Comparison of ENCODE assay signal across 13 mouse cellular contexts in genomic region chr10:81184765-81185164, GRCm38 (mm10). TPM values are rescaled to one million over a fixed set of nuclear protein-coding genes. Genes with fewer than 3 reads are reported as not detected.
DNase-seq lines count a peak whose midpoint lies in the region; ATAC-seq and TF ChIP-seq lines count a peak whose summit lies in the region.
"Had no signal": no experiment of that assay in that cellular context is flagged by ENCODE, and none has a peak within 500 bp of the region (broad histone marks: within the 10 kb centered on the region; RNA-seq: fewer than 3 reads in every experiment).

No protein-coding gene starts in this region.

- no peak for ATAC-seq in intestine, postnatal 0 days
- ATAC-seq in stomach, embryonic 14.5 days (ENCODE audit: insufficient number of reproducible peaks, insufficient read depth, low FRiP score, low read depth): peak; percentile 24; the same call in 1 of the 2 replicates

- peaks cover 9% of the 10 kb centered on the region for H3K4me1 ChIP-seq in lung, adult 2 months (ENCODE audit: control insufficient read depth, insufficient read depth, low read length)
- no peaks in the 10 kb centered on the region for H3K4me1 ChIP-seq in intestine, postnatal 0 days (replicated peaks; ENCODE audit: control insufficient read depth, insufficient read depth, low read length)
- peaks cover 20% of the 10 kb centered on the region for H3K4me1 ChIP-seq in stomach, embryonic 14.5 days (ENCODE audit: control insufficient read depth, insufficient read depth, low read length)

- H3K9ac ChIP-seq in intestine, postnatal 0 days (ENCODE audit: low read depth, low read length): no peak overlapping the region
- H3K9ac ChIP-seq in stomach, embryonic 14.5 days (replicated peaks; ENCODE audit: low read depth, low read length): no peak overlapping the region
- H3K9ac ChIP-seq: neural tube, embryonic 13.5 days had no signal

- intact Hi-C loops in gastrocnemius, adult 2 months (cut with DNase I): no loop called here

- H3K9me3 ChIP-seq in intestine, postnatal 0 days (ENCODE audit: control insufficient read depth): no peaks in the 10 kb centered on the region
- no peaks in the 10 kb centered on the region for H3K9me3 ChIP-seq in stomach, embryonic 14.5 days (ENCODE audit: control insufficient read depth, low read depth, low read length)
- H3K9me3 ChIP-seq: neural tube, embryonic 13.5 days had no signal

- 14% methylated on average over 4 of the region's 4 CpGs for WGBS in lung, adult 2 months
- 11% methylated on average over 4 of the region's 4 CpGs for whole genome bisulfite sequencing in intestine, postnatal 0 days
- WGBS in stomach, embryonic 14.5 days: 14% methylated on average over 4 of the region's 4 CpGs

- 0 out of 2 replicates have a peak, but pooled peaks have one; percentile 4 for TF ChIP-seq POLR2A in lung, adult 2 months (IDR thresholded peaks at IDR 0.05; ENCODE audit: borderline replicate concordance, extremely low read depth, low read depth, low read length)

- DNase-seq in gastrocnemius, adult 2 months: peak; percentile 19
- DNase-seq in gastrocnemius, adult 18-20 months (ENCODE audit: low spot score): no peak
- DNase-seq in lung, adult 2 months: no peak
- no peak for DNase-seq in lung, postnatal 14 days
- no peak for DNase-seq in frontal cortex, adult 2 months (ENCODE audit: extremely low spot score in 1 of 2, low spot score in 1 of 2)
- DNase-seq in ovary, postnatal 36 days (ENCODE audit: low spot score): no peak
- DNase-seq: cerebellum, postnatal 36 days; gastrocnemius, postnatal 10 days had no signal

- no peak overlapping the region for H3K4me3 ChIP-seq in gastrocnemius, adult 2 months
- no peak overlapping the region for H3K4me3 ChIP-seq in lung, adult 2 months (replicated peaks; ENCODE audit: extremely low read depth, low read depth, low read length)
- no peak overlapping the region for H3K4me3 ChIP-seq in intestine, postnatal 0 days (ENCODE audit: low read depth, low read length)
- no peak overlapping the region for H3K4me3 ChIP-seq in stomach, embryonic 14.5 days (ENCODE audit: low read depth, low read length)

- no peaks in the 10 kb centered on the region for H3K27me3 ChIP-seq in intestine, postnatal 0 days (replicated peaks; ENCODE audit: control insufficient read depth, insufficient read depth, low read length)
- no peaks in the 10 kb centered on the region for H3K27me3 ChIP-seq in stomach, embryonic 14.5 days (ENCODE audit: control insufficient read depth, insufficient read depth, low read length)
- H3K27me3 ChIP-seq: neural tube, embryonic 13.5 days had no signal

- TF ChIP-seq CTCF in gastrocnemius, adult 2 months (IDR thresholded peaks at IDR 0.05): no peak
- TF ChIP-seq CTCF in lung, adult 2 months (IDR thresholded peaks at IDR 0.05; ENCODE audit: insufficient read depth, low read length): no peak
- no peak for TF ChIP-seq CTCF in intestine, postnatal 0 days (IDR thresholded peaks at IDR 0.05; ENCODE audit: low read depth)

- peak overlapping the region; percentile 3; the same call in 1 of the 2 replicates for H3K4me2 ChIP-seq in intestine, postnatal 0 days (replicated peaks; ENCODE audit: low read depth)
- H3K4me2 ChIP-seq in stomach, embryonic 14.5 days (replicated peaks; ENCODE audit: low read depth, low read length): peak overlapping the region; percentile 61; the same call in 1 of the 2 replicates

- peaks cover 60% of the 10 kb centered on the region for H3K36me3 ChIP-seq in intestine, postnatal 0 days (ENCODE audit: control insufficient read depth, insufficient read depth)
- H3K36me3 ChIP-seq in stomach, embryonic 14.5 days (ENCODE audit: control insufficient read depth, insufficient read depth, low read length): peaks cover 43% of the 10 kb centered on the region

- peak overlapping the region; percentile 20; the same call in 1 of the 2 replicates for H3K27ac ChIP-seq in gastrocnemius, adult 2 months
- H3K27ac ChIP-seq in intestine, postnatal 0 days (ENCODE audit: low read depth, low read length): peak overlapping the region; percentile 73
- peak overlapping the region; percentile 84 for H3K27ac ChIP-seq in stomach, embryonic 14.5 days (ENCODE audit: low read length)
- H3K27ac ChIP-seq: neural tube, embryonic 13.5 days had no signal

RNA-seq across cellular contexts. Expression of gene 4930442H23Rik, which starts 1.1 kb away (rescaled TPM):
- total RNA-seq in gastrocnemius, adult 2 months (2021): not detected
- total RNA-seq in gastrocnemius, adult 18-20 months (2021): not detected
- not detected in 2 replicates for polyA plus RNA-seq in lung, adult 2 months (2012; rRNA removed)
- polyA plus RNA-seq in intestine, postnatal 0 days (2015; fragmentation: Nextera tagmentation; extraction: Ambion mirVana): 0.12 TPM in 2 replicates
- not detected in 2 replicates for polyA plus RNA-seq in stomach, embryonic 14.5 days (2014; fragmentation: Nextera tagmentation; extraction: Ambion mirVana)
- polyA plus RNA-seq in frontal cortex, adult 2 months (2012; rRNA removed): not detected in 2 replicates
- total RNA-seq: gastrocnemius, postnatal 10 days had no signal
- polyA plus RNA-seq: large intestine, adult 2 months; neural tube, embryonic 13.5 days had no signal

RNA-seq across cellular contexts. Expression of gene Dapk3, which starts 2.0 kb away (rescaled TPM):
- 10 to 100 TPM; 22.1 to 24.9 TPM for total RNA-seq in gastrocnemius, adult 2 months (2021)
- total RNA-seq in gastrocnemius, adult 18-20 months (2021): 10 to 100 TPM; 25.5 to 28.4 TPM
- polyA plus RNA-seq in lung, adult 2 months (2012; rRNA removed): 70.4 and 73.5 TPM in 2 replicates
- polyA plus RNA-seq in intestine, postnatal 0 days (2015; fragmentation: Nextera tagmentation; extraction: Ambion mirVana): 50.5 and 53.4 TPM in 2 replicates
- polyA plus RNA-seq in stomach, embryonic 14.5 days (2014; fragmentation: Nextera tagmentation; extraction: Ambion mirVana): 48.9 and 58.7 TPM in 2 replicates
- polyA plus RNA-seq in frontal cortex, adult 2 months (2012; rRNA removed): 75.3 and 76.8 TPM in 2 replicates

RNA-seq across cellular contexts. Expression of gene Eef2, which starts 8.3 kb away (rescaled TPM):
- total RNA-seq in gastrocnemius, adult 2 months (2021): 1,000 to 10,000 TPM; 1,128 to 1,335 TPM
- total RNA-seq in gastrocnemius, adult 18-20 months (2021): 1,000 to 10,000 TPM; 1,320 to 1,335 TPM
- 1,377 and 1,420 TPM in 2 replicates for polyA plus RNA-seq in lung, adult 2 months (2012; rRNA removed)
- 286 and 316 TPM in 2 replicates for polyA plus RNA-seq in intestine, postnatal 0 days (2015; fragmentation: Nextera tagmentation; extraction: Ambion mirVana)
- 416 and 434 TPM in 2 replicates for polyA plus RNA-seq in stomach, embryonic 14.5 days (2014; fragmentation: Nextera tagmentation; extraction: Ambion mirVana)
- polyA plus RNA-seq in frontal cortex, adult 2 months (2012; rRNA removed): 1,035 and 1,113 TPM in 2 replicates

RNA-seq across cellular contexts. Expression of gene Pias4, which starts 17.0 kb away (rescaled TPM):
- total RNA-seq in gastrocnemius, adult 2 months (2021): 10 to 100 TPM; 15.7 to 16.2 TPM
- 10 to 100 TPM; 15.3 to 17.1 TPM for total RNA-seq in gastrocnemius, adult 18-20 months (2021)
- polyA plus RNA-seq in lung, adult 2 months (2012; rRNA removed): 33.0 and 40.0 TPM in 2 replicates
- 32.8 and 36.5 TPM in 2 replicates for polyA plus RNA-seq in intestine, postnatal 0 days (2015; fragmentation: Nextera tagmentation; extraction: Ambion mirVana)
- polyA plus RNA-seq in stomach, embryonic 14.5 days (2014; fragmentation: Nextera tagmentation; extraction: Ambion mirVana): 32.7 and 40.9 TPM in 2 replicates
- 25.7 and 27.4 TPM in 2 replicates for polyA plus RNA-seq in frontal cortex, adult 2 months (2012; rRNA removed)

RNA-seq across cellular contexts. Expression of gene Nmrk2, which starts 17.1 kb away (rescaled TPM):
- 10 to 100 TPM; 59.7 to 72.8 TPM for total RNA-seq in gastrocnemius, adult 2 months (2021)
- 100 to 1,000 TPM in 1 of 2 experiments, 10 to 100 TPM in 1; 59.9 to 118 TPM for total RNA-seq in gastrocnemius, adult 18-20 months (2021)
- 0.28 and 0.59 TPM in 2 replicates for polyA plus RNA-seq in lung, adult 2 months (2012; rRNA removed)
- polyA plus RNA-seq in intestine, postnatal 0 days (2015; fragmentation: Nextera tagmentation; extraction: Ambion mirVana): 0.08 and 0.10 TPM in 2 replicates
- 0.14 and 0.35 TPM in 2 replicates for polyA plus RNA-seq in stomach, embryonic 14.5 days (2014; fragmentation: Nextera tagmentation; extraction: Ambion mirVana)
- 0.18 and 0.23 TPM in 2 replicates for polyA plus RNA-seq in frontal cortex, adult 2 months (2012; rRNA removed)
- polyA plus RNA-seq: large intestine, adult 2 months; neural tube, embryonic 13.5 days; testis, adult 2 months had no signal

Comparison
In these comparisons a context has a peak if more than half of its experiments do, and no peak if none do; other contexts are left out.
1. H3K27ac ChIP-seq: peak in every context shown above with its lines; median percentile 84 in stomach, embryonic 14.5 days; 73 in intestine, postnatal 0 days; 20 in gastrocnemius, adult 2 months.